Mouse (Mus musculus) megakaryocyte, embryonic 14.5 days (primary cell): ENCODE measurements at regions not wholly inside any gene's neighbourhood (a gene's known extent, or its start where the extent isn't known, plus 50 kb on each side); places are given as distances from the start of the nearest gene placed in this dataset.

ENCODE experiments used
- FLI1 ChIP-seq: IDR thresholded peaks from 2 replicates; pipeline ENCODE4 v1.6.1; 2012; ENCODE audit warnings: low read length, inconsistent platforms, mixed read lengths
- GATA1 ChIP-seq: IDR thresholded peaks from 3 replicates; pipeline ENCODE4 v1.6.1; 2012; ENCODE audit warnings: mixed read lengths, low read length, inconsistent platforms, borderline replicate concordance

- TF ChIP-seq GATA1 (no peak), FLI1 (no peak)
Measured at GRCm38 (mm10) chr1:184608338-184608737, 124.1 kb downstream of the Hlx start.
